Mouse (Mus musculus) bone marrow, adult 2 months (tissue): ENCODE measurements around the gene Stx18.

Experiments used
- CTCF ChIP-seq: fragments of 200-500 bp; IDR thresholded peaks from 2 replicates; pipeline ENCODE4 v1.5.1; 2011; ENCODE audit warnings: low read length, control low read depth; ENCODE audit not compliant: control insufficient read depth, insufficient read depth
- POLR2A ChIP-seq: fragments of 200-500 bp; IDR thresholded peaks from 2 replicates; pipeline ENCODE4 v1.6.1; 2011; ENCODE audit warnings: low read depth, mild to moderate bottlenecking, control low read depth, low read length, borderline replicate concordance; ENCODE audit not compliant: control insufficient read depth

DNA sequence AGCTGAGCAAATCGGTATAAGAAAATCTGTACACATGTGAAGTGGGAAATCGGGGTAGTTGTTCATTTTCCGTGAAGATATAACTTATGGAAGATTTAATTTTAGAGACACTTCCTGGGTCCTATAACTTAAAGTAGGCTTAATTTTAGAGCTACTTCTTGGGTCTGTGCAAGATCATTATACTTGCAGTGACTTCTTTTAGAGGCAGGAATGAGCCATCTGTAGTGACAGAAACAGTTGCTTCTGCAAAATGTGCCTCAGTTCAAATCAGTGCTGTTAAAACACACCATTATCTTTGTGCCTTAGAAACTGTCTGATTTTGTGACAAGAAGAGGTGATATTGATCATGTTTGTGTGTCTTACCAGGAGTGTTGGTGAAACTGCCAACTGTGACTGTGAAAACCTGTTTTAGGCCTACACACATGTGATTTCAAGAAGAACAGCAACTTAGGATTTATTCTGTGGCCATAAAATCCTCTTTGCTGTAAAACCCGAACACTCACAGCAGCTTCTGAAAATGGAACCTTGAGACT is 25.6 kb downstream of the Stx18 start:
- TF ChIP-seq POLR2A (no peak), CTCF (no peak)
